Mouse (Mus musculus) liver, adult 2 months (tissue): ENCODE results near the gene Agpat4. TPM values are rescaled to one million over a fixed set of nuclear protein-coding genes. Genes with fewer than 3 reads are reported as not detected.
A peak's percentile ranks its signal among the peaks of the same experiment; 100 is the strongest.
"Not testable (repeated sequence)": the region's sequence is repeated elsewhere in the genome, so short reads cannot be mapped to it uniquely, and the experiment has no call there.

Experiments used
- DNase-seq: peaks from one replicate; pipeline ENCODE4 v3.0.0-alpha.2; 2011; ENCODE audit warnings: low read depth, low spot score; ENCODE audit errors: extremely low read depth
- H3K27ac ChIP-seq: fragments of 200-500 bp; replicated peaks from 2 replicates; pipeline ENCODE4 v1.5.1; 2012; ENCODE audit warnings: low read depth, mild to moderate bottlenecking, control low read depth, inconsistent platforms, low read length; ENCODE audit not compliant: insufficient read depth
- H3K27me3 ChIP-seq: fragments of 200-500 bp; 2 replicates; pipeline ENCODE4 v1.6.1; 2012; ENCODE audit warnings: mild to moderate bottlenecking, moderate library complexity, low read length, inconsistent platforms; ENCODE audit not compliant: control insufficient read depth, insufficient read depth
- H3K36me3 ChIP-seq: fragments of 200-500 bp; 2 replicates; pipeline ENCODE4 v1.6.1; 2012; ENCODE audit warnings: low read length, inconsistent platforms; ENCODE audit not compliant: control insufficient read depth, insufficient read depth
- H3K4me1 ChIP-seq: fragments of 200-500 bp; 2 replicates; pipeline ENCODE4 v1.6.1; 2011; ENCODE audit warnings: low read length; ENCODE audit not compliant: control insufficient read depth, insufficient read depth
- H3K4me3 ChIP-seq: fragments of 200-500 bp; 2 replicates; pipeline ENCODE4 v1.5.1; 2011; ENCODE audit warnings: low read depth, mild to moderate bottlenecking, control low read depth, low read length, moderate library complexity; ENCODE audit not compliant: insufficient read depth
- H3K79me2 ChIP-seq: fragments of 200-500 bp; 2 replicates; pipeline ENCODE4 v1.6.1; 2012; ENCODE audit warnings: inconsistent platforms, mild to moderate bottlenecking, low read length, moderate library complexity; ENCODE audit not compliant: control insufficient read depth, insufficient read depth
- H3K9ac ChIP-seq: fragments of 200-500 bp; 2 replicates; pipeline ENCODE4 v1.6.1; 2012; ENCODE audit warnings: low read depth, mild to moderate bottlenecking, control low read depth, inconsistent platforms, low read length
- CTCF ChIP-seq: fragments of 200-500 bp; IDR thresholded peaks from 2 replicates; pipeline ENCODE4 v1.5.1; 2011; ENCODE audit warnings: low read depth, low read length, control low read depth
- POLR2A ChIP-seq: fragments of 200-500 bp; IDR thresholded peaks from 2 replicates; pipeline ENCODE4 v1.6.1; 2011; ENCODE audit warnings: low read length, control low read depth; ENCODE audit not compliant: insufficient read depth; ENCODE audit errors: extremely low read depth
- WGBS: fragments of 180-500 bp; shearing (Covaris S2); methylation state at CpG from one replicate; pipeline ENCODE4 v1.1.7; 2018; 5-methylcytosine and 5-hydroxymethylcytosine counted together
- polyA plus RNA-seq: library from polyadenylated mRNA; depleted of rRNA; stranded (reverse); fragments of >200 nt; gene quantifications from 2 replicates; pipeline ENCODE4 v1.2.3, GENCODE M21; 2012
- total RNA-seq: library from RNA; depleted of rRNA; stranded (reverse); fragments of >200 nt; gene quantifications from 2 replicates; pipeline ENCODE4 v1.2.3, GENCODE M21; 2014

Gene Agpat4
- total and polyA plus RNA-seq, 2 experiments = 0.60 to 1.2 TPM

GRCm38 (mm10) chr17:12118926-12119641, 580 bp downstream of the Agpat4 start:
- no peaks in the 10 kb centered on the region for H3K4me1 ChIP-seq
- peak; percentile 36 for DNase-seq
- H3K9ac ChIP-seq = peak overlapping the region; percentile 49
- H3K27ac ChIP-seq = no peak overlapping the region; the same call in 1 of the 2 replicates
- TF ChIP-seq POLR2A (no peak), CTCF (no peak)
- no peaks in the 10 kb centered on the region for H3K36me3 ChIP-seq
- peak overlapping the region; percentile 61 for H3K4me3 ChIP-seq
- WGBS = 3% methylated on average over 30 of the region's 30 CpGs
- H3K27me3 ChIP-seq = no peaks in the 10 kb centered on the region
- H3K79me2 ChIP-seq = no peaks in the 10 kb centered on the region

GRCm38 (mm10) chr17:12119675-12120074, 1.2 kb downstream of the Agpat4 start:
- Histone ChIP-seq H3K4me1 (no peaks in the 10 kb centered on the region), H3K27ac (no peak overlapping the region; the same call in 1 of the 2 replicates)

GRCm38 (mm10) chr17:12120268-12120667, 1.8 kb downstream of the Agpat4 start:
- Histone ChIP-seq H3K9ac (no peak overlapping the region), H3K36me3 (no peaks in the 10 kb centered on the region), H3K4me3 (no peak overlapping the region), H3K27ac (no peak overlapping the region), H3K79me2 (no peaks in the 10 kb centered on the region), H3K27me3 (no peaks in the 10 kb centered on the region), H3K4me1 (no peaks in the 10 kb centered on the region)
- WGBS = 48% methylated on average over 5 of the region's 5 CpGs
- DNase-seq = no peak
- TF ChIP-seq CTCF (no peak), POLR2A (no peak)

More at GRCm38 (mm10) chr17:12119675-12120074, 1.2 kb downstream of the Agpat4 start:
- DNase-seq = no peak
- Histone ChIP-seq H3K36me3 (no peaks in the 10 kb centered on the region), H3K9ac (peak overlapping the region; percentile 49), H3K79me2 (no peaks in the 10 kb centered on the region), H3K27me3 (no peaks in the 10 kb centered on the region), H3K4me3 (peak overlapping the region; percentile 49)
- WGBS = 4% methylated on average over 12 of the region's 12 CpGs
- TF ChIP-seq CTCF (no peak), POLR2A (no peak)

- Histone ChIP-seq H3K4me3 (no peak overlapping the region), H3K27me3 (no peaks in the 10 kb centered on the region), H3K4me1 (no peaks in the 10 kb centered on the region), H3K36me3 (no peaks in the 10 kb centered on the region), H3K79me2 (no peaks in the 10 kb centered on the region), H3K9ac (no peak overlapping the region), H3K27ac (no peak overlapping the region)
- TF ChIP-seq POLR2A = no peak
- TF ChIP-seq CTCF = no peak
- 91% methylated on average over 7 of the region's 7 CpGs for WGBS
- DNase-seq = no peak
These were observed 2.8 kb downstream of the Agpat4 start for GRCm38 (mm10) chr17:12121226-12121794.

- not testable (repeated sequence) for H3K9ac ChIP-seq, H3K4me3 ChIP-seq, DNase-seq, H3K4me1 ChIP-seq, H3K27ac ChIP-seq, H3K36me3 ChIP-seq, H3K27me3 ChIP-seq, H3K79me2 ChIP-seq
- WGBS = 86% methylated on average over 9 of the region's 9 CpGs
These were observed 3.8 kb downstream of the Agpat4 start for GRCm38 (mm10) chr17:12122262-12122661.

- no peak for DNase-seq
- Histone ChIP-seq H3K4me1 (no peaks in the 10 kb centered on the region), H3K9ac (no peak overlapping the region), H3K27ac (no peak overlapping the region), H3K79me2 (no peaks in the 10 kb centered on the region), H3K4me3 (no peak overlapping the region), H3K27me3 (no peaks in the 10 kb centered on the region), H3K36me3 (no peaks in the 10 kb centered on the region)
- no peak for TF ChIP-seq POLR2A
- TF ChIP-seq CTCF = no peak
- 74% methylated on average over 3 of the region's 3 CpGs for WGBS
These were observed 4.7 kb downstream of the Agpat4 start for GRCm38 (mm10) chr17:12123168-12123567.
